16 mouse cellular contexts compared by ENCODE assay signal in the genomic region with DNA sequence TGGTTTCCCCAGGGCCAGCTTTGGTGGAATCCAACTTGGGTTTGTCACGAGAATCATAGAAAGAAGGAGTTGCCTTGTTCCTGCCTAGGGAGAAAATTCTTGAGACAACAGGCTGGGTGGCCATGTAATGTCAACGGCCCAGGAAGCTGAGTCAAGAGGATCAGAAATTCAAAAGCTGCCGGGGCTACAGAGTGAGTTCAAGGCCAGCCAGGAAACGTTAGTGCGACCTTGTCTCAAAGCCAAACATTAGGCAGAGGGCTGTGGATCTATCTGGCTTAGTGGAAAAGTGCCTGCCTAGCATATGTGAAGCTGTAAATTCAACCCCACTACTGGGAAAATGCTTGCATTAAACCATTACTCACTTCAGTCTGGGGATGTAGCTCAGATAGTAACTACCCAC.
"Had no signal": no experiment of that assay in that cellular context is flagged by ENCODE, and none has a peak within 500 bp of the region (broad histone marks: within the 10 kb centered on the region; RNA-seq: fewer than 3 reads in every experiment).

No protein-coding gene starts in this region.

- H3K9ac ChIP-seq: kidney, embryonic 15.5 days; limb, embryonic 12.5 days; limb, embryonic 15.5 days; liver, embryonic 14.5 days; liver, postnatal 0 days; lung, embryonic 15.5 days had no signal

- H3K27me3 ChIP-seq: kidney, embryonic 15.5 days; limb, embryonic 12.5 days; limb, embryonic 15.5 days; lung, embryonic 15.5 days had no signal

- ATAC-seq: liver, postnatal 0 days had no signal

- H3K36me3 ChIP-seq: kidney, embryonic 15.5 days; limb, embryonic 12.5 days; limb, embryonic 15.5 days; lung, embryonic 15.5 days had no signal

- H3K27ac ChIP-seq: kidney, embryonic 15.5 days; limb, embryonic 15.5 days; liver, embryonic 14.5 days; lung, embryonic 15.5 days; stomach, postnatal 0 days had no signal

- H3K4me1 ChIP-seq: kidney, embryonic 15.5 days had no signal

- H3K9me3 ChIP-seq: kidney, embryonic 15.5 days; limb, embryonic 15.5 days; lung, embryonic 15.5 days had no signal

- DNase-seq: kidney, adult 8-10 months; kidney, postnatal 10 days; kidney, postnatal 4 days; left cerebral cortex, postnatal 4 days; liver, postnatal 0 days; lung, postnatal 14 days; lung, postnatal 4 days; midbrain, embryonic 14.5 days; thymus, postnatal 25 days had no signal

- H3K4me3 ChIP-seq: kidney, embryonic 15.5 days; limb, embryonic 12.5 days; limb, embryonic 15.5 days; lung, embryonic 15.5 days had no signal

- H3K4me2 ChIP-seq: kidney, embryonic 15.5 days; limb, embryonic 12.5 days; limb, embryonic 15.5 days; liver, embryonic 11.5 days; lung, embryonic 15.5 days had no signal
